Mouse (Mus musculus) heart, postnatal 0 days (tissue): ENCODE measurements at regions not wholly inside any gene's neighbourhood (a gene's known extent, or its start where the extent isn't known, plus 50 kb on each side); places are given as distances from the start of the nearest gene placed in this dataset.

Experiments
- CTCF ChIP-seq: IDR thresholded peaks from 2 replicates; pipeline ENCODE4 v1.5.1; 2016; ENCODE audit warnings: antibody characterized with exemption, control low read depth, low read depth
- EP300 ChIP-seq: IDR thresholded peaks from 2 replicates; pipeline ENCODE4 v1.6.1; 2016; ENCODE audit warnings: antibody characterized with exemption, low read depth

DNA sequence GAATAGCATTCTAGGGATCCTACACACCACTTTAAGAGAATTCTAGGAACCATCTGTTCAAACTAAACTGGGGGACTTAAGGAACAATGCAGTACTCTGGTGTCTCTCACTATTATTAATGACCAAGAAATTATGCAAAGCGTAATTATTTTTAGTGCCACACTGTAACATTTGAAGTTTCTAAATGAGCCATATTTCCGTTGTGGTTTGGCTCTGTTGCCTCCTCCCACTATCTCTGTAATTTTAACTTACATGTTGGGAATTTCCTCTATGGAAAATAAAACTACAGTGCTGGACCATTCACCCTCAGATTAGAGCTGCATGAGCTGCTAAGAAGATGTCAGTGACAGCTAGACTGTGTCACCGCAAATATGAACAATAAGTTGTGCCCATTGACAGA, 72.0 kb upstream of the Klf6 start:
- TF ChIP-seq CTCF (no peak), EP300 (no peak)
